ENCODE assay signal across 8 mouse cellular contexts in the genomic region with DNA sequence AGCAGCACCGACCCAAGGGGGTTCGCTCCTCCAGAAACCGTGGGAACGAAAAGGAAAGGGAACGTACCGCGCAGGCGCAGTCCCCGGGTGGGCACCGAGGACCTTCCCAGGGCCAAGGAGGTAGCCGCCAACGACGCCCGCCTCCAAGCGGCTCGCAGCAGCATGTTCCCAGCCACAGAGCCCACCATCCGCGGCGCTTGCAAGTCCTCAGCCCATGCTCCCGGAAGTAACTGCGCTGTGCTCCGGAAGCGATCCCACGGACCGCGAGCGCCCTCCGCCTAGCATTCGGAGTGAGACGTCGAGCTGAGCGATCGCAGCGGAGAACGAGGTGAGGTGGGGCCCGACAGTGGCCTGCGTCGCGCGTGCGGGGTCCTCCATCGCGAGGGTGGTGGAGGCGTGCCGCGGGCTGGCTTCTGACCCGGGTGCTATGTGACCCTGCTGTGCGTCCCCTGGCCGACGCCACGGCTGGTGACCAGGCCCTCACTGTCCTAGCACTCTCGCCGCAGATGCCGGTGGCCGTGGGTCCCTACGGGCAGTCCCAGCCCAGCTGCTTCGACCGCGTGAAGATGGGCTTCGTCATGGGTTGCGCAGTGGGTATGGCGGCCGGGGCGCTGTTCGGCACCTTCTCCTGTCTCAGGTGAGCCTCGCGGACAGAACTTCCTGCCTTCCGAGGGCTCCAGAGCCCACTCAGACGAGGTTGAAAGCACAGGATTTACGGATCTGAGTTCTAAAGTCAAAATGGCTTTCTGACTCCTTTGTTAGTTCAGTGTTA. TPM values are rescaled to one million over a fixed set of nuclear protein-coding genes. Genes with fewer than 3 reads are reported as not detected.
DNase-seq lines count a peak whose midpoint lies in the region; ATAC-seq lines count a peak whose summit lies in the region.

A gene (plus strand): TSS at position 87 of the 772 bp plus-strand sequence.
A gene (minus strand): TSS at position 234 of the 772 bp plus-strand sequence.

- DNase-seq in adipocyte (ENCODE audit: low spot score): peak; percentile 90
- DNase-seq in embryo, embryonic 10 days (ENCODE audit: low spot score): peak; percentile 98
- peak; percentile 92 for DNase-seq in gastrocnemius, postnatal 14 days
- peak; percentile 95 to 97 for DNase-seq in left cerebral cortex, postnatal 10 days (ENCODE audit: extremely low spot score in 1 of 2, low spot score in 2 of 2)
- peak; percentile 93 for DNase-seq in right cerebral cortex, postnatal 25 days
- DNase-seq in urinary bladder, postnatal 4 days (ENCODE audit: low spot score in 2 of 2): peak; percentile 90 to 94

- intact Hi-C loops in gastrocnemius, postnatal 14 days (cut with DNase I; ENCODE audit: low total_unique reads): loop anchor here (5.0 kb wide), 1 partner anchor 177 kb away; no protein-coding TSS in a partner anchor
- intact Hi-C loops in left cerebral cortex, postnatal 10 days (cut with DNase I): loop anchor here (5.0 kb wide), 1 partner anchor 177 kb away; no protein-coding TSS in a partner anchor

- ATAC-seq in inflammation-experienced regulatory T-cells, adult 6 months: peak; percentile 91
- ATAC-seq in megakaryocyte-erythroid progenitor cell, adult 5-6 weeks (replicated peaks; ENCODE audit: low FRiP score, low TSS enrichment, poor library complexity, severe bottlenecking): peak; percentile 91

RNA-seq across cellular contexts. Expression of the first gene that starts in this region (rescaled TPM):
- 100 to 1,000 TPM; 216 to 217 TPM for total RNA-seq in gastrocnemius, postnatal 14 days (2021)
- polyA plus RNA-seq in inflammation-experienced regulatory T-cells, adult 6 months (2017; shearing (Covaris generic)): 100 to 1,000 TPM; 144 to 170 (median 160) TPM
- total RNA-seq in left cerebral cortex, postnatal 10 days (2021): 100 to 1,000 TPM; 216 to 223 TPM
- 197 and 326 TPM in 2 replicates for total RNA-seq in megakaryocyte-erythroid progenitor cell, adult 5-6 weeks (2014; fragmentation: Nextera tagmentation)
- total RNA-seq in megakaryocyte-erythroid progenitor cell, adult 5-6 weeks (2017): 12.3 and 18.2 TPM in 2 replicates

RNA-seq across cellular contexts. Expression of the second gene that starts in this region (rescaled TPM):
- total RNA-seq in gastrocnemius, postnatal 14 days (2021): 10 to 100 TPM; 53.6 to 65.4 TPM
- 10 to 100 TPM; 34.3 to 43.0 (median 36.7) TPM for polyA plus RNA-seq in inflammation-experienced regulatory T-cells, adult 6 months (2017; shearing (Covaris generic))
- total RNA-seq in left cerebral cortex, postnatal 10 days (2021): 10 to 100 TPM; 30.7 to 31.5 TPM
- total RNA-seq in megakaryocyte-erythroid progenitor cell, adult 5-6 weeks (2014; fragmentation: Nextera tagmentation): 82.6 and 85.5 TPM in 2 replicates
- 58.6 and 61.5 TPM in 2 replicates for total RNA-seq in megakaryocyte-erythroid progenitor cell, adult 5-6 weeks (2017)

Comparison
In these comparisons a context has a peak if more than half of its experiments do, and no peak if none do; other contexts are left out.
1. Peak in every context shown above with its lines: DNase-seq and ATAC-seq.